Mouse (Mus musculus) embryo, embryonic 11 days (tissue): ENCODE data around the gene Myocd.
A peak's percentile ranks its signal among the peaks of the same experiment; 100 is the strongest.

Source experiments
- DNase-seq: peaks from one replicate; pipeline ENCODE4 v3.0.0-alpha.2; 2015

Gene Myocd

DNA sequence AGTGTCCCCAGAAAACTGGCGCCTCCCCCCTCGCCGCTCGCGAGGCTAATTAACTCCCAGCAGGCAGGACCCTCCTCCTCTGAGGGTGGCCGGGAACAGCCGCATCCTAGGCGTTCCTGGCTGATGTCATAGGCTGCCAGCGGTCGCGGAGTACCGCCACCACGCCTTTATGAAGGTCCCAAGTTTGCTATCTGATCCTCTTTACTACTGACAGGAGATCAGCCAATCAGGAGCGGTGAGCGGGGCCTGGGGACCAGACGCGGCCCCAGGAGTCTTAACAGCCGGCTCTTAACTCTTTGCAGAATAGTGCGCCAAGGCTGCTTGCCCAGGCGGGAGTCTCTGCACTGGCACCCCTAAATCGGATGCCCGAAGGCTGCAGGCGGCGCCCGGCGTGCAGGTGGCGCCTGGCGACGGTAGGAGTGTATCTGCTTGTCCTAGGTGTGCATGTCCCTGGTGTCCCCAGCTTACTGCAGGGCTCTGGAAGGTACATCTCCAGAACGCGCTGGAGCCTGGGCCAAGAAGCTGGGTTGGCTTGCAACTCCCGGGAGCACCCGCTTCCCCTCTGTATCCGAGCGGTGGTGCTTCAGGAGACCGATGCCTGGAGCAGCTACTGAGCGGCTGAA lies at the start of gene Myocd:
TSS of gene Myocd (minus strand) at position 139 of the 623 bp plus-strand sequence.
- DNase-seq = peak; percentile 80

DNA sequence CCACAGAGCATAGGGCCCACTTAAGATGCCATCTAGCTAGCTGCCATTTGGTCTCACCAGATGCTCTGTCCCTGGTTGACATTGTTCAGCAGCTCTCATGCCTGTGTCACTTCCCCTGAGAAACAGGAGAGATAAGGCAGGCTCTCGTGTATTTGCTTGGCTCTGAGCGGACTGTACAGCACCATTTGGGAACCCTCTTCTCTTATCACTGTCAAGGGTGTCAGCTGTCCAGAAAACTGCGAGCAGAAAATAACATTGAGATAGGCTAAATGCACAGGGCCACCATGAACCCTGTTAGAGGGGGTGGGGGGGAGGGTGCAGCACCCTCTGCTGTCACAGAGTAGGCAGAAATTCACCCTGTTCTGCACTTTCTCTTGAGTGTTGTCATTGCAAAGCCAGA lies 34.0 kb upstream of the Myocd start:
- DNase-seq = no peak

DNA sequence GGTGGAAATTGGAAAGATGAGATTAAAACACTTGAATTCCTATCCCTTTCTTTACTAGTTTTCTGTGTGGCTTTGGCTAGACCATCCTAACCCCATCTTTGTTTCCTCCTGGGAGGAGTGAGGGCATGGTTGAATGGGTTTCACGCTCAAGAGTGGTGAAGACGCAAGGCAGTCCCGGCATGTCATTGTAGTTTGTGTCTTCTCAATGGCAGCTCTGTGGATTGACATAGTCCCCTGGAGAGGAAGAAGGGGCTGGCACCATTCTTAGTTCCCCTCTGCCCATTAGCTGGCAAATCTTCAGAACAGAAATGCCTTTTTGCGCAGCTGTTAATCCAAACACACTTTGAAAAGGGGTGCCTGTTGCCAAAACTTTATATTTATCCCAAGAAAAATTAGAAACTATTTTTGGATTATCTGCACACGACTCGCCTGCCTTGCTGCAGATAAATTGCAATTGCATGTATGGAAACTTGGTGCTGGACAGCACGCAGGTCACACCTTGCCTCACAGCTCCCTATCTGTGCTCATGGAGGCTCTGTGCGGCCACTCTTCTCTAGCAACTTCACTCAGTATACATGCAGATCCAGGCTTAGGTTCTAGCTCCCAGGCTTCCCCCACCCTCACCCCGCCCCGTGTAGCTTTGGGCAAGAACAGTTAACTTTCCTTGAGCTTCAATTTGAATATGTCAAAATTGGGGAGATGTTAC lies 24.5 kb upstream of the Myocd start:
- DNase-seq = no peak

DNA sequence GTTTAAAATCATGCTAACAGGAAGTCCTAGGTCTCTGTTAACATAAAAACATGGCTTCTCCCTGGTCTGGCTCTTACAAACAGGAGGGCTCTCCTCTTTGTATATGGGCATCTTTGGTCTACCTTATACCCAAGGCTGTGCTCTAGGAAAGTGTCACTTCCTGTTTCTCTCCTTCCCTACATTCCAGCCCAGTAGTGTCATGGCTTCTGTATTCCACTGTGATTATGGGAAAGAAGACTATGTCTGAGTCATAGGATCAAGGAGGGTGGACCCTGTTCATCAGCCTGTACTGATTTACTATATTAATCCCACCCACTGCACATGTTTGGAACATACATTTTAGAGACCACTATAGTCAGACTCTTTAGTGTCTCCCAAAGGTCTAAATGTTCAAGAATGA lies 23.2 kb upstream of the Myocd start:
- no peak for DNase-seq

DNA sequence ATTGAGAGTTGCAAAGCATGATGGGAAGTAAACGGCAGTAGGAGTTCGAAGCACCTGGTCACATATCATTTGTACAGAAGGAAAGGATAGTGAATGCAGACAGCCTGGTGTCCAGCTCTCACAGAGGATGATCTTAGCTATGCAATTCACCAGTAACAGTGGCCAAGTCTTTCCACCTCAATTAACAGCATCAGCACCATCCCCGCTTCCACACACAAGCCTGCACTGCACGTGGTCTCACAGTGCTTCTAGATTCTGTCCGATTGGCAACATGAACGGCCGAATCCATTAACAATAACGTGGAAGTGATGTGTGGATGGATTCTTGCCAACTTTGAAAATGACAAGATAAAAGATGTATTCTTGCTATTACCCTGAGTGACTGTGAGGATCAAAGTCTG lies 17.9 kb upstream of the Myocd start:
- DNase-seq = no peak

DNA sequence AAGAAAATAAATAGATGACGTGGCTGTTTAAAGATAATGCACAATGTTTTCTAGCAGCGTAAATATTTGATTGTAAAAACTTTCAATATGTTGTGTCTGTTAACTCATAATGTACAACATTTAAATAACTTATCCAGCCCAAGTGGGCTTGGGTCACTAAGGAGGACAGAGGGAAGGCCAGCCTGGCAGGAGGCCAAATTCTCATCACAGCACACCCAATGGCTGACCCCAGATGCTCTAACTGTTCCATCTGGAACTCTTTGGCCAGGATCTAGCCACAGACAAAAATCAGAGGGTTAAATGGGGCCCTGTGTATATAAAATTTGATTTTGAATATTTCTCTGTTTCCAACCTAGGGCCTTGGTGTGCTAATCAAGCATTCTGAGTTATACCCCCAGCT lies 16.4 kb upstream of the Myocd start:
- DNase-seq = no peak

DNA sequence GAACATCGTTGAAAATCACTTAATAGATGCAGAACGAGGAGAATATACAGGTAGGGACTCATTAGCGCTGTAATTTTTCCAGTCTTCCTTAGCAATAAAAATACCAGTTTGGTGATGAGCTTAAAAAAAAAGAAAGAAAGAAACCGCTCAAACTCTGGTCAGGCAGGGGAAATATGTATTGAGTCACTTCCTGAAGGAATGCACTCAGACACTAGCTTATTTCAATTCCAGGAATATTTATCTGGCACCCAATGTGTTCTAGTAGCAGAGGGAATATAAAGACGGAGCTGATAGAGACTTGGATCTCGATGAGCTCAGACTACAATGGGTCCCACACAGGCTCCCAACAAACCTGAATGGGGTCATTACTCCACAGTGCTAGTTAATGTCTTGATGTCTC lies 5.7 kb upstream of the Myocd start:
- DNase-seq = no peak

DNA sequence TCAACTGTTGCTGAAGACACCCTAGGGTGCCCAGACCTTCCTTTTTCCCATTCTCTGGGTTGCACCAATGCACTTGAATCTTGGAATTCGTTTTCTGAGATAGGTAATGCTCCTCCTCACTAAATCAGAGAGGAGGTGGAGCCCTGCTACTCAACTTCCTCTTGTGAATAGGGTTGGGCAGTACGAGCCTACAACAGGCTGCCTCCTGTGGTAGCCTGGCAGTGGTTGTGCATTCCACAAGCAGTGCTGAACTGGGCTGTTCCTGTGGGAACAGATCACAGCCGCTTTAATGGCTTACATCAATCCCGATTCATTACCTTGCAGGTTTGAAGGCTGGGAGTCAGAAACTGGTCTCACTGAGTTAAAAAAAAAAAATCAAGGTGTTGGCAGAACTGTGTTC lies 1.2 kb upstream of the Myocd start:
- DNase-seq = peak; percentile 19

DNA sequence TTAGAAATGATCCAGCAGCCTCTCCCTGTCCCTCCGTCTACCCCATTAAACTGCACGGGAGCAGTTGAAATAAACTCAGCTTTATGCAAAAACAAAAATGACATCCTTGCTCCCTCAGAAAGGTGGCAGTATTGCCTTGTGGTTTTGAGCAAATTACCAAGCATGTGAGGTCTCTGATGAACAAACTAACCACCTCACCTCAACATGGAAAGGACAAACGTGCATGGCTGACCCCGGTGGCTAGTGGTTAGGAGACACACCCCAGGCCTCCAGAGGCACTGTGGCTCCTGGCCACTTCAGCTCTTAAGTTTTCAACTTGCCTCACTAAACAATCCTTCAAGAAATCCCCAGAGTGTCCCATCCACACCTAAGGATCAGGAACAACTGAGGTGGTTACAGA lies 1.5 kb downstream of the Myocd start:
- DNase-seq = peak; percentile 34

DNA sequence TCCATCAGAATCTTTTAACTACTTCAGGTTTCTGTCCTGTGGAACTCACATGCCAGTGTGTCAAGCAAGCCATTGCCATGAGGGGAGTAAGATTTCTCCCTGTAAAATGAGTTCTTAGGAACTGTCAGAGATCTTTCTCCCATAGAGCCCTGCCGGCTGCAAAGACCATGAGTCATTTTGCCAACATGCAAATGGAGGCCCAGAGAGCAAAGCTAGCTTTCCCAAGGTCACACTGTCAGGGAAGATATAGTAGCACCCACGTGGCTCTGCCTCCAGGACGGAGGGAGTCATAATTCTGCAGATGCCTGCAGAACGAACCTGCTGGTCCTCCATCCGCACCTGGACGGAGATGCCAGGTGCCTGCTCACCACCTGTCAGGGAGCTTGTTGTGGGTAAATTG lies 6.3 kb downstream of the Myocd start:
- no peak for DNase-seq

DNA sequence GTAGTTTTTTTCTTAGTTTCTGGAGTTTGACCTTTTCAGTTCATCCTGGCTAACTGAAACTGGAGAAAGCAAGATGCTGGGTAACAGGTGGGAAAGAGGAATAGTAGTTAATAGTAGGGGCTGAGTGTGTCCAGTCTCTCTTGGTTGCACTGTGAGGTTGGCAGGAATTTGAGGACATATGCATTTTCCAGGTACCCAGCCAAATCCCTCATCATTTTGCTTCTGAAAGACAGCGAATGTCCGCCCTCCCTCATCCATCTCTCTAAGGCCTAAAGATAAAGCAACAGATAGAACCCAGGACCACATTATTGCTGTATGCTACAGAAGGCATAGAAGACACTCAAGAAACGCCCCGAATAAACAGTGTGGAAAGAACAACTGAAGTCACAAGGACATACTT lies 10.8 kb downstream of the Myocd start:
- no peak for DNase-seq

DNA sequence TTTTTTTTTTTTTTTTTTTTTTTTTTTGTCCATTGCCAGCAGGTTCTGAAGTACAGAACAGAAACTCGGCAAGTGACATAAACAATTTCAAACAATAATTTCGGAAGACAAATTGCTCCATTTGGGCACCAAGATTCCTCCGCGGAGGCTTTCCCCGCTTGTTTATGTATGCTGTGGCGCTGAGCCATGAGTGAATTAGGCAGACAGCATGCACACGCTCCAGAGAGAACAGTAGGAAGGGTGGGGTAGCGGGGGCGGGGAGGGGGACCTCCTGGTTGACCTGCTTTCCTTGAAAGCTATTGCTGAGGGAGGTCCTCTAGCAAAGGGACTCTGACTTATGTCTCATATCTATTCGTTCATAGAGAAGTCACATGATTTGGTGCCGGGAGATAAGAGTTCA lies 13.6 kb downstream of the Myocd start:
- DNase-seq = no peak

DNA sequence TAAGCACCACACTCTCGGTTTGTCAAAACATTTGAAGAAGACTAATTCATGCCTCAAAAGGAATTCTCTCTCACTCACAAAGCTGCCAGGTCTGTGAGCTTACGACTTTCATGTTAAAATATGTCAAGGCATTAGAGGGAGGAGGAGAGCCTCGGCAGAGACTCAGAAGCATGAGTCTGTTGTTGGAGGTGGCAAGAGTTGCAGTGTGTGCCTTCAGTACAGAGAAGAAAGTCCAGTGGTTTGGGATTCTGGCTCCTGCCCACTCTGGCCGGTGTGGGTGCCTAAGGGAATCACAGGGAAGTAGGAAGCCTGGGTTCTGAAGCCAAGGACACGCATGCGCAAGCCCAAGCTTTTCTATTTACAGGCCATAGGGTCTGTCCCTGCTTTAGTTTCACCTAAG lies 14.2 kb downstream of the Myocd start:
- no peak for DNase-seq

DNA sequence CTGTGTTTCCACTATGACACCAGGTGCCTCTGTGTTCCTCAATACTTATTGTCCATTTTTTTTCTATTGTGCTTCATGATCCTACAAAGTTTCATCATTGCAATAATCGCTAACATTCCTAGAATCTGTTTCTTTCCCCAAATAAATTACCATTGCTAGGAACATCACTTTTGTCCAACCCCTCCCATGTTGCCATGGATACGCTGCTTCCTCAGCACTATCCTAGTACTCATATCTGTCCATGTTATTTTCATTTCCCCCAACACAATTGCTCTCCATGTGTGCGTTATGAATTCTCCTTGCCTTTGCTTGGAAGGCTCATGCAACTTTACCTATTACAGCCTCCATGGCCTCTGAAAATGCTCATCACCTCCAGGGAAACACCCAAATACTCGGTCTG lies 19.4 kb downstream of the Myocd start:
- DNase-seq = no peak

DNA sequence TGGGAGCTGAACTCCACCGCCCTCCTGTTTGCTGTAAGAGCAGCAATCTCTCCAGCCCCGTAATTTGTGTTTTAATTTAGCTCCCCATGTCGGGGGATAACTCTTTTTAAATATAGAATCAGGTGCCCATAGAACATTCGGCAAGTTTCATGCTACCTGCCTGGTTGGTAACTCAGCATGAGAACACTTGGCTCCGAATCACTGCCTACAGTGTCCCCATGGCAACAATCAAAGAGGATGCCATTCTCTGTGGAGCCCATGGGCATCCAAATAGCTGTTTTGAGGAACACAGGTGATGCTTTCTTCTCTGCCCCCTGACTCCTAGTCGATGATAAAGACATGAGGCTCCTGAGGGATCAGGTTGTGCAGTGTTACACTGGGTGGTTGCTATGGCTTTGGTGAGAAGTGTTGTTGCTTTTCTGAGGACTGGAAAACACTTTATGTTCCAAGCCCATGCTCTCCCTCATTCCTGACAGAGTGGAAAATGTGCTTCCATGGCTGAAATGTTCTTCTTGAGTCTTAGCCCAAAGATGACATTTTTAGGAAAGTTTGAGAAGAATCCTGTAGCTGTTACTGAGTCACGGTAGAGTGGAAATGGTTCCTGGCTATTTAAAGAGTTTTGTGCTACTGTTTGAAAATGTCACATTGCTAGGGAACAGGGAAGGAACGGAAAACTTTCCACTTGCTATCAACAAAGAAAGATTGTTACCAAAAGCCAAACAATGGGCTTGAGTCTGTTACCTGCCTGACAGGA lies 23.3 kb downstream of the Myocd start:
- DNase-seq = no peak

DNA sequence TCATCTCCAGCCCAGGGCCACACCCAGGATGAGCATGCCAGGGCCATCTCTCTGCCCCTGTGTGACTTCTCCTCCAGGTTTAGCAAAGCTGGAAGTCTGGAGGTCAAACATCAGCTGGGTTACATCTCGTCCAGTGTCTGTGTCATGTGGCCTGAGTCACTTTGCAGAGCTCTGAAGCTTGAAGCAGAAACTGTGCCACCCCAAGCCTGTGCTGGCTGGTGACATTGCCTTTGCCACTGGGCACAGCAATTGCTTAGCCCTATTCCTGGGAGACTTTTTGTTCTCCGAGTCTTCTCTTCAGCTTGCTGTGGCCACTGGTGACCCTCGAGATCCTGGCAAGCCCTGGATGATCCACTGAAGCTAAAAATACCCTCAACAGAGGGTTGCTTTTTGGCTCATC lies 26.2 kb downstream of the Myocd start:
- no peak for DNase-seq

DNA sequence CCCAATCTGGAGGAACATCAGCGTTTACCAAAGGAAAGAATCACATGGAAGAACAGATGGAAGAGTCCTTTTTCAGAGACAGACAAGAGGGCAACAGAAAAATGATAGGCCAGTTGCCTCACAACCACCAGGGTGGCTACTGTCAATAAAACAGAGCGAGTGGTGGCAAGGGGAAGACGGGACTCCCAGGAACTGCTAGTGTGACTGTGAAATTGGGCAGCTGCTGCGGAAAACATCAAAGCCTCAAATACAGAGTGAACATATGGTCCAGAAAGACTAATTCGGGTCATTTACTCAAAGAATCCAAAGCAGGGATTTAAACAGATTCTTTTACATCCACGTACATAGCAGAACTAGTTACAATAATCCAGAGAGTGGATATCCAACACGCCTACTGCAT lies 29.3 kb downstream of the Myocd start:
- no peak for DNase-seq

DNA sequence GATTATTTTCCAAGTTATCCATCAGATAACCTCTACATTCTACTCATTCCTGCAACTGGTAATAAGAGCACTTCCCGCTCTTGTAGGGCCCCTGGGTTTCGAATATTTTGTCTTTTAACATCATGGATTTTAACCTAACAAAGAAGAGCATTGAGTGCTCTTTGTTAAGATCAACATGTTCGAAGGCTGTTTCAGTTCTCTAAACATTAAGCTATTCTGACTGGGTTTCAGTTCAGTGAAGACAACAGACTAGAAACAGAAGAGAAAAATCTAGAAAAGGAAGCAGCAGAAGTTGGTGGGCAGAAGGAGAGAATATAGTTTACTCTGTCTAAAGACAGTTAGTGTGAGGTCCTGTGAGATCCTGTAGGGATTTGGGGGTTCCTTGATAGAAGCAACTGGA lies 31.9 kb downstream of the Myocd start:
- DNase-seq = no peak

DNA sequence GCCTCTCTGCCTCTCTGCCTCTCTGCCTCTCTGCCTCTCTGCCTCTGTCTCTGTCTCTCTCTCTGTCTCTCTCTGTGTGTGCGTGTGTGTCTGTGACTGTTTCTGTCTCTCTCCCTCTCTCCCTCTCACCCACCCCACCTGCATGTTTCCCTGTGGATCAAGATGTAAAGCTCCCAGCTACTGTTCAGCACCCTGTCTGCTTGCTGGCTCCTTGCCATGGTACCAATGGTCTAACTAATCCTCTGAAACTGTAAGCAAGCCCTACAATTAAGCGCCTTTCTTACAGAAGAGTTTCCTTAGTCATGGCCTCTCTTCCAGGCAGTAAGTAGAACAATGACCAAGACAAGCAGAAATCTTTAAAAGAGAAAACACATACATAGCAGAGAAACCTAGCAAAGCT lies 32.9 kb downstream of the Myocd start:
- DNase-seq = no peak

DNA sequence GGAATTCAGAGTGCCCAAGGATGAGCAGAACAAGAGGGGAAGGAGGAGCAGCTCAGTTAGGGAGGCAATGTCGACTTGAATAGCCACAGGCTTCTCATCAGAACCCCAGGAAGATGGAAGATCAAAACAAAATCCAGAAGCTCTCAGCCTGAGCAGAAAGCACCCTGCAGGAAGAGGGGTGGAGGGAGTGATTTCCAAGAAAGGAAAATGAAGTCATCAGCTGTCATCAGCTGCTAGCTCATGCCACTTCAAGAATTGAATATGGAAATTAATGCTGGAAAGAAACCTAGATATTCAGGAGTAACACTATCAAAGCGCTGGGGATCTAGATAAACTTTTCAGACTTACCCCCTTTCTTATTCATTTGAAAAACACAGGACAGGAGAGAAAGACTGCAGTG lies 34.4 kb downstream of the Myocd start:
- no peak for DNase-seq

DNA sequence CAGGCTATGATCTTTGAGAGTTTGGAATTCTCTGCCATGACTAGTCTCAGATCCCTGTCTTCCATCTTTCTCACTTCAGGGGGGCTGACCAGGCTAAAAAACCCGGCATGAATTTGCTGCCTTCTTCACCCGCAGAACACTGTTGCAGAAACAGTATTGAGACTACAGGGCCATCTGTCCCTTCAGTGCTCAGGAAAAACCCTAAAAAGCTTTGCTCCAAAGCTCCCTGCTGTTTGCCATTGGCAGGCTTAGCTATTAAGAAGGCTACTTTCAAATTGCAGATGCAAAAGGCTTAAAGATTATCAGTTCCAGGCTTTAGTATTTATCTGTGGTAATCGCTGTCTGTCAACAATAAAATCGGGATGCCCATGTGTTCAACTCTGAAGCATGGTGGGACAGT lies 38.0 kb downstream of the Myocd start:
- no peak for DNase-seq

DNA sequence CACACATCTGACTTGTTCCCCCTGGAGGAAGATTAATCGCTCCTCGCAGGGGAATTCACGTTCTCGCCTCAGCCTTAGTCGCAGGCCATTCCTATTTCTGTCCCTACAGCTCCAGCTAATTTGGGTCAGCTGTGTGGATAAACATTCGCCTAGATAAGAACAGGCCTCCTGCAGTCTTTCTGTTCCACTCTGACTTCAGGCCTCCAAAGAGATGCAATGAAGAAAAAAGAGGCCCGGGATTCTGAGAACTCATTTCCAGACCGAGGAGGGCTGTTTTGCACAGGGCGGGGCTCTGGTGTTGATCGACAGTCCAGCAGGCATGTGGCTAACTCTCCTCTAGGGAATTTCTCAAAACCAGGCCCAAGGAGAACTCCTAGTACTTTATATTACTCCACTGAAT lies 43.0 kb downstream of the Myocd start:
- peak; percentile 40 for DNase-seq

DNA sequence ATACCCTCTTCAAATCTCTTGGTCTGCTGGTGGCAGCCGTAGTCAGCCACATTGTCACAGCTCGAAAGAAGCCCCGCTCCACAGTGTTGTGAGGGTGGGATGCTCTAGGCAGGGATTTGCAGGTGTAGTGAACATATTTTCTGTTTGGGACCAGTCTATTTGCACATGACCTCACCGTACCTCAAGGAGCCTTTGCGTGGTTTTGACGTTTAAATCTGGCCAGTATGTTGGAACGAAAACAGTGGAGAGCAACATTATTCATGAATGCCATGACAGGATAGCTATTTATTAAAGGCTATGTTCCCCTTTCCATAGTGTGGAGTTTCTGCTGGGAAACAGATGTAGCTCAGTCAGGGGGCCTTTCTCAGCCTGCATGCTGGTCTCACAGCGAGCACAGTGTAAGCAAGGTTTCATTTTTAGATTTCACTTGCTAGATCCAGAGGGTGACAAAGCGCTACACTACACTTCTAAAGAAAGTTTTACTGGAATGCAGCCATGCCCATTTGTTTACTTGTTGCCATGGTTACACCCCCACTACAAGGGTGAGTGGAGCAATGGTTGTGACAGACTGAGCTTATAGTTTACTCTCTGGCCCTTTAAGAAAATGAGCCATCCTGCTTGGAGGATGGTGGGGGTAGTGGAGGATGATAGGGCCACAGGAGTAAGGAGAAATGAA lies 54.7 kb downstream of the Myocd start:
- DNase-seq = peak; percentile 37

DNA sequence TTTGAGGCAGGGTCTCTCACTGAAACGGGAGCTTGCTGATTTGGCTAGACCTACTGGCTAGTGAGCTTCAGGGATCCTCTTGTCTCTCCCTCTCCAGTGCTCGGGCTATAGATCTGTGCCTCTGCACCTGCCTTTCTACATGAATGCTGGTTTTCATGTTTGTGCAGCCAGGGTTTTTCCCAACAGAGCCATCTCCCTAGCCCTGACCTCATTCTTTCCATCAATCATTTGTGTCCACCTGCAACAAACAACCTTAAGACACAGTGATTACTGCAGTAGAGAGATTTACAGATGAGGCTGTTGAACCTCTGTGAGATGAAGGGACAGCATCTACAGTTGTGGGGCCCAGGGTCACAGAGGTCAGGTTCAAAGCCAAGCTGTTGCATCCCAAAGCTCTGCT lies 56.0 kb downstream of the Myocd start:
- DNase-seq = no peak
